Mouse (Mus musculus) frontal cortex, postnatal 14 days (tissue): ENCODE results near the gene C130032M10Rik.
"Not testable (repeated sequence)": the region's sequence is repeated elsewhere in the genome, so short reads cannot be mapped to it uniquely, and the experiment has no call there.

Source experiments
- DNase-seq, 2 experiments: peaks; one replicate each; pipeline ENCODE4 v3.0.0; 2022; ENCODE audit warnings: low spot score in 2 of 2

Gene C130032M10Rik

DNA sequence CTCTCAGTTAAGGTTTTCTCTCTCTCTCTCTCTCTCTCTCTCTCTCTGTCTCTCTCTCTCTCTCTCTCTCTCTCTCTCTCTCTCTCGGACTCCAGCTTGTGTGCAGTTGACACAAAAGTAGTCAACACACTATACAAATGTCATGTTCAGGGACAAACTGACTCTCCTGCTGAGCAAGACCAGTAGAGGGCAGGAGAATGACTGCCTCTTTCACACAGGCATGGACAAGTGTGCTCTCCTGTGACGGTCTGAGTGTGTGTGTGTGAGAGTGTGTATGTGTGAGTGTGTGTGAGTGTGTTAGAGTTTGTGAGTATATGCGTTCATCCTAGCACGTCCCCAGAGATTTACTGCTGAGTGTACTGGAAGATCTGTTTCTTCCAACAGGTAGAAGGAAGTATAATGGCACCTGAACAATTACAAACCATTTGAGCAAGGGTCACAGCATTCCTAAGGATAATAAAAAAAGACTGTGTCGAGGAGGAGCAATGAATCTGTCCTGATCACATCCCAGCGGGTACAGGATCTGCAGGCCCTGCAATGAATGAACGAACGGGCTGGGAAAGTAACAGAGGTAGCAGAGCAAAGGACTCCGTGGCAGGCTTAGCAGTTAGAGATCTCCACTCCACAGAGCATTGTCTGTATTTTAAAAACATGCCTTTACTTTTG lies 3.4 kb downstream of the C130032M10Rik start:
- no peak for DNase-seq

DNA sequence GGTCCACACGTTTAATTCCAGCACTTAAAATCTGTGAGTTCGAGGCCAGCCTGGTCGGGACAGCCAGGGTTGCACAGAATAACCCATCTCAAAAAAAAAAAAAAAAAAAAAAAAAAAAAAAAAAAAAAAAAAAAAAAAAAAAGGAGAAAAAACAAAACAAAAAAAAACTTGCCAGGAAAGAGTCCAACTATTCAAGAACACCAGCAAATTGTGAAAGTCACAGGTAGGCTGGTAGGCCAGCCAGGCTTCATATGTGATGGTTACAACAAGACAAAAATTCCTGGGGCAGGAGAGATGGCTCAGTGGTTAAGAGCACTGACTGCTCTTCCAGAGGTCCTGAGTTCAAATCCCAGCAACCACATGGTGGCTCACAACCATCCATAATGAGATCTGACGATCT lies 5.0 kb downstream of the C130032M10Rik start:
- not testable (repeated sequence) for DNase-seq

DNA sequence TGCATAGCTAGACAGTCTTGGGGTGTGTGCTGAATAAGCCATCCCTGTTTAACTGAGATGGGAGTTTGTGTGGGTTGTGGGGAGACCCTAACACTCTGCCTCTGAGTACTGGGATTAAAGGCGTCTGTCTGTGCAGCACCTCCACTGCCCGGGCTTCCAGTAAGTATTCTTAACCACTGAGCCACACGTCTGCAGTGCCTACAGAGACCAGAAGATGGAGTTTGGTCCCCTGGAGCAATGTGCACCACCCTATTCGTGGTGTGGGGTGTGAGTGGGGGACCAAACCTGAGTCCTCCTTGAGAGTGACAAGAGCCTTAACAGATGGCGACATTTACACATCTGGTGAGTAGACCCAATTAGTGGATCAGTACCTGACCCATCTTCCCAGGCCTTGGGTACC lies 6.5 kb downstream of the C130032M10Rik start:
- no peak for DNase-seq

DNA sequence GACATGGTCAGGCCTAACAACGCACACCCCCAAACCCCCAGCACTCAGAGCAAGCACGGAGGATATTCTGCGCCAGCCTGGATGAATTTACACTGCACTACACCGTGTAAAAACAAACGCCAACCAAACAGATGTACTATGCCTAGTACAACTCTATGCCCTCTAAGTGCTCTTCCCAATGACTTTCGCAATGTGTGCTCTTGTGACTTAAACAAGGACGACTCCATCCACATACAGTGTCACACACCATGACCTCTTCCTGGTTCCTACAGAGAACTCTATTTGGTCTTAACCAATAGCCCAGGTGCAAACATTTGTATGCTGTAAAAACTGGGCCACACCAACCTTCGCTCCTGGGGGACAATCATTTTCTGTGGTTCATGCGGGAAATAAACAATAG lies 7.0 kb downstream of the C130032M10Rik start:
- no peak for DNase-seq

DNA sequence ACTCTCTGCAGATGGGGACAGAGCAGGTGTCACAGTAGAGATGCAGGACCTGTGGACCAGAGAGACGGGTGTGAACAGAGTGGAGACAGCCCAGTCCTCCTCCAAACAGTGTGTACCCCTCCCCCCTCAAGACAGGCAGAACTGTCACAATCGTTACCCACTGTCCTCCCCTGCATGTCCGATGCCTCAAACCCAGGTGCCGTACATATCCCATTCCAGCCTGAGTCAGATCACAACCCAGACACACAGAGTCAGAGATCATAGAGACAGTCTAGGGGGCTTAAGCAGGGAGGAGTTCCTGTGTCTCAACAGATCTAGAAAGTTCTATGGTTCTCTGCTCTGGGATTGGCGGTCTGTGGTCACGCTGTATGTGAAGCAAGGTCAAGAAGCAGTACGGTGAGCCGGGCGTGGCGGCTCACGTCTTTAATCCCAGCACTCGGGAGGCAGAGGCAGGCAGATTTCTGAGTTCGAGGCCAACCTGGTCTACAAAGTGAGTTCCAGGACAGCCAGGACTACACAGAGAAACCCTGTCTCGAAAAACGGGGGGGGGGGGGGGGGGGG lies 9.7 kb downstream of the C130032M10Rik start:
- DNase-seq = no peak

DNA sequence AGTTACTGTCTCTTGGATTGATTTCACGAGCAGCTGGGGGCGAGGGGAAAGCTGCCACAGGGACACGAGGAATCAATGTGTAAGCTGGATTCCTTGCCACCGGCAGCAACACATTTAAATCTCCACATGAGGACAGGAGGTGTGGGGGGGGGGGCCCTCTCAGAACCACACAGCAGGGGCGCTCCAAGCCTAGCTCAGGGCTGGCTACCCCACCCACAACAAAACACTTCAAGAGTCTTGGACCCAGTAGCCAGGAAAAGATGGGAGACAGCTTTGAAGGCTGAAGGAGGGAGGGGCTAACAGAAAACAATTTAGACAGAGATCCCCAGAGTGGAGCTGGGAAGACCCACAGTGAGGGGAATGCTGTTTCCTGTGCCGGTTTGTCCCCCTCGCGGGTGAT lies 10.4 kb downstream of the C130032M10Rik start:
- DNase-seq = no peak

DNA sequence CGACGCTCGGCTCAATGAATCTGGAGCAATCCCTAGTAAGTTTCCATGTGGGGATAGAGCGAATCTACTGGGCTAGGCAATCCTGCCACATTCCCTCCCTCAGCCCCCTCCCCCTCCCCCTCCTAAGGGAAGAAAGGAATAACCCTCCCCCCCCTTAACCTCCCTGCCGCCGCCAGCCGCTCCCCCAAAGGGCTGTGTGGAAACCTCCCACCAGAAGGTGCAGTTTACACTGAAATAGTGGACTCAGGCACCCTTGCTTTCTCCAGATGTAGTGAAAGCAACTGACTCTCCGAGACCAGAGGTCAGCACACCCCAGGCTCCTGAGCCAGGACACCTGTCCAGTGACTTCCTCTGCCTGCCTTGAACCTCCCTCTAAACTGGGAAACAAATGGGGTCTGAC lies 11.1 kb downstream of the C130032M10Rik start:
- DNase-seq = no peak

DNA sequence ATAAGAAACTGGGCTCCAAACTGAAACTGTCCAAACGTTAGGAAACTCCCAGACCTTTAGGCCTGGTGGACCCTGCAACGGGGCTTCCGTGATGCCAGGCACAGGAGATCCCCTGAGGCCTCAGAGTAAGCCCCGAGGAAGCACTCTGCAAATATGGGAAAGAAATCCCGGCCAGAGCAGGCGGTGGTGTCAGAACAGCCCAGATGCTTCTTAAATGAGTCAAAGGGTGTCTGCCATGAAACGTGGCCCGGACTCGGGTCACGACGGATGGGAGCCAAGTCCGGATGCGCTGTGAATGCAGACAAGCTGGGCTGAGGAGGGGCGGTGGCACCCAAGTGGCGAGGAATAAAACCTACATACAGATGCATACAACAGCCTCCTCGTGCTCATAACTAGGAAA lies 11.6 kb downstream of the C130032M10Rik start:
- DNase-seq = no peak

DNA sequence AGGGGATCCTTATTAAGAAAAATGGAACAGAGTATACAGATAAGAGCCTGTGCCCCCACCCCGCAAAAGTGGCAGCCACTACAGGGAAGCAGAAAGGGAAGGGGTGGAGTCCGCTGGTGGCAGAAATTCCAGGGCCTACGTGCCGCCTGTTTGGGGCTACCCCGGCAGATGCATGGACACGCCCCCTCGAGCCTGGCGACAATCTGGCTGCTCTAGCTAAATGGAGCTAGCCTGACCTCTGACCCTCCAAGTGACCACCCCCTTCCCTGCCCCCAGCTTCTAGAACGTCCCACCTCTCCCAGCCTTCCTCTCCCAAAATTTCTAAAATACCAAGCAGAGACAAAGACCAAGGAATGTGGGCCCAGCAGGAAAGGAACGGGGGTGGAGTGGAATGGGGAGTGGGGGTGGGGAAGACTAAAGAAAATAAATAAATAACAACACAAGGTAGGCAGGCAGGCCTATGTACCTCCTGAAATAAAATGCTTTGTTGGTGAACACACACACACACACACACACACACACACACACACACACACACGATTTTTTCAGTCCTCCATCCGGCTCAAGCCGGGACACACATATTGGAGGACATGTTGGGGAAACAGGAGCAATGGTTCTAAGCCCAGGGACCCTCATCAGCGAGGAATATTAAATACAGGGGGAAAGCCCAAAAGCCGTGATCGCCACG lies 12.6 kb downstream of the C130032M10Rik start:
- DNase-seq = no peak

DNA sequence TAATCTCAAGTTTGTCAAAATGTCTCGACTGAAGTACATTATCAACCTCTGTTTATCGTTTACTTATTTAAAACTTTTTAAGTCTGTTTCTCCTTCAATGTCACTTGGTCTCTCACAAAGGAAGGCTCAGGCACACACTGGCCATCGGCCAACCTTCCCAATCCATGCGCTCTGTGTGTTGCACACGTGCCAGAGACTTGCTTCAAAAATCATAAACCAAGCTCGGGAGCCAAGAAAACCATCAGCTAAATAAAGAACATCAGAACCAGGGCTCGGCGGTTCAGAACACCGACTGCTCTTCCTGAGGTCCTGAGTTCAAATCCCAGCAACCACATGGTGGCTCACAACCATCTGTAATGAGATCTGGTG lies 13.2 kb downstream of the C130032M10Rik start:
- DNase-seq = no peak

DNA sequence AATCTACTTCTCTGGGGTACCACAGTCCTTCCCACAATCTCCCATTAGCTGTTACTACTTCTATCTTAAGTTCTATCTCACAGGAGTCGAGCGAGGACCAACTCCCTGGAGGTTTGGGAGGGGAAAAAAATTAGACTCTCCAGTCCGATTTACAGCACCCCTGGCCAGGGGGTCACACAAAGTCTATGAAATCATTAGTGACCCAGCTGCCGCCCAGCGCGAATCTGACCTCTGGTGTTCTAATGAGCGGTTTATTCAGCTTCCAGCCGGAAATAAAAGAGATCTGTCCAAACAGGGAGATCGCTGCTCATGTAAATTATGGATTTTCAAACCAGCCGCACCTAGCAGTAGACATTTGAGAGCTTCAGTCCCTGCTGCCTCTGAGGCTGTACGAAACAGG lies 15.8 kb downstream of the C130032M10Rik start:
- DNase-seq = no peak

DNA sequence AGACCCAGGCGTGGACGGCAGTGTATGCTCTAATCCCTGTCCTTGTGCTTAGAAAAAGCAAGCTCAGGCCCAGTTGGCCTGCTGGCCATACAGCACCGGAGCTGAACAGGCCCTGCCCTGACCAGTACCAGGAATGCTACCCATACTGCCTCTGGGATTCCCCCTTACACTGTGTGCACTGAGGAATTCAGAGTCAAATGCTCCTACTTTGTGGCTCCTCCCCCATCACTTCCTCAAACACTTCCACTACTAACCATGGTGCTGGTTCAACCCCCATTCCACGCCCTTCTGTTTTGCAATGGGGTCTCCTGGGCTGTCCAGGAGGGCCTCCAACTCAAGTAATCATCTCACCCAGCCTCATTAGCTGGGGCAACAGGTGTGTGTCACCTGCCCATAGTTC lies 18.4 kb downstream of the C130032M10Rik start:
- no peak for DNase-seq

DNA sequence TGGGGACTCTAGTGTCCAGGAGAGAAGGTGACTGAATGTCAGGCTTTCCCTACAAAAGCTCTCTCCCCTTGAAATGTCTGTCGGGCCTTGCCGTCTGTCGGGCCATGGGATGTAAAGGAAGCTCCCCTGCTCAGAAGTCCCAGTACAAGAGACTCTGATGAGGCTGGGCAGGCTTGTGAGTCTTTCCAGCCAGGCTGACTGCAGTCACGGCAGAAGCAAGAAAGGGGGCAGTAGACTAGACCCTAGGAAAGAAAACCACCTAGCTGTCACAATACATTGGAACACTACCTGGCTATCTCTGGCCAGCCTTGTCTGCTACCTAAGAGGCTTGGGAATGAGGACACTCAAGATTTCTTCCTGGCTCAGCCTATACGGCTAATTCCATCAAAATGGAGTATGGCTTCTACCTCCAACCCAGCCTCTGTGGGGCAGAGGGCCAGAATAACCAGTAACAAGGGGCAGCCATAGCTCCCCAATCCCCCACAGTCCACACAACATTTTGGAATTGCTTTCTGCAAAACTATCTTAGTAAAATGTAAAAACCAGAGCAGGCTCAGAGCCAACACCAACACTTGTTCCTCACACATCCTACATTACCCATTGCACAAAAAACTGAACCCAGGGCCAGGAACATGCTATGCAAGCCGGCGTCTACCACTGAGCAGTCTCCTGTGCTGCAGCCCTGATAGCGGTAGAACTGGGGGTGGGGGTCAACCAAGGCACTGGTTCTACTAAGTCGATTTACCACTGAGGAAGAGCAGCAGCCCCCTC lies 19.4 kb downstream of the C130032M10Rik start:
- DNase-seq = no peak

DNA sequence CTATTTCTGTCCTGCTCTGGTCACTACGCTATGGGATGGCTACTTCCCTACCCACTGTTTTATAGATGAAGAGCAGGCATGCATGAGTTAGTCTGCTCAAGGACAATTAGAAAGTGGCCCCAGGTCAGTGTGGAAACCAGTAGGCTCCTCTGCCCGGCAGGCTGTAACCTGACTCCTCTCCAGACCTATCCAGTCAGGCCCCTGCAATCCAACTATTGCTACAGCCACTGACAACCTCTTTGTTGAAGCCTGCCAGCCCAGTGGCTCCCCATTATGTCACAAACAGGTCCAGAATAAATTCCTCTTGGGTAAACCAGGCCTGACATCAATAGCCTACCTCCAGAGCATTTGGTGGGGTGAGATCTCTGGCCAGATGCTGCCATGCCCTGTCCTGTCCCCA lies 21.1 kb downstream of the C130032M10Rik start:
- DNase-seq = no peak

DNA sequence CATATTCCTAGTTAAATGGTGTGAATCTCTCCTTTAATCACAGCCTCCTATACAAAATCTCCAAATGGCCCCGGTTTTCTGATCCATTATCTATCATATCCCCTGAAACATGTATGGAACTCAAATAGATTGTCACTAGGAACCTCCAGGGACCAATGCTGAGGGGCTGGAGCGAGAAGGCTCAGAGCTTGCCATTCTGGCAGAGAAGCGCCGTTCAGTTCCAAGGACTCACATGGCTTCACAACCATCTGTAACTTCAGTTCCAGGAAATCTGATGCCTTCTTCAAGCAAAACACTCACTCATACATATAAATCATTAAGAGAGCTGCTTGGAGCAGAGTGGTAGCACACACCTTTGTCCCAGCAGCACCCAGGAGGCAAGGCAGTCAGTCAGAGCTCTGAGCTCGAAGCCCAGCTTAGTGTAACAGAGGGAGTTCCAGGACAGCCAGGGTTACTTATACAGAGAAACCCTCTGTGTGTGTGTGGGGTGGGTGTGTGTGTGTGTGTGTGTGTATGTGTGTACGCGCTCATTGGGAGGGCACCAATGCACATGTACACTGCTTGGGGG lies 23.6 kb downstream of the C130032M10Rik start:
- no peak for DNase-seq

DNA sequence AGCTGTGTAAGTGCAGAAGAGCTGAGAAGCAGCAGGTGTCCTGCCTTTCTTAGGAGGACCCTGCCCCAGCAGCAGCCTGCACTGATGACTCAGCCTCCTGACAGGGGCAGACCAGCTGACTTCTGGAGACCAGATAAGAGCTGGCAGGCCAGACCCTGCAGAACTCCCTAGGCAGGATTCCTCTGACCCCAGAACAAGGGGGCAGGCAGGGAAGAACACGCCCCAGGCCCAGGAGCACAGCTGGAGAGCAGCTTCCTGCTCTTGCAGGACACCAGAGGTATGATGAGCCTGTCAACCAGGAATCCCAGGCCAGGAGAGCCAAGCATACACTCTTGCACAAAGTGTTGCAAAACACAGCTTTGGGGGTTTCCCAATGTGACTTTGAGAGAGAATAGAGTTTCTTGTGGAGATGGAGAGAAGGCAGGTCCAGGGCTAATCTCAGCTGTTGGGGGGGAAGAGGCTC lies 25.8 kb downstream of the C130032M10Rik start:
- DNase-seq = no peak

DNA sequence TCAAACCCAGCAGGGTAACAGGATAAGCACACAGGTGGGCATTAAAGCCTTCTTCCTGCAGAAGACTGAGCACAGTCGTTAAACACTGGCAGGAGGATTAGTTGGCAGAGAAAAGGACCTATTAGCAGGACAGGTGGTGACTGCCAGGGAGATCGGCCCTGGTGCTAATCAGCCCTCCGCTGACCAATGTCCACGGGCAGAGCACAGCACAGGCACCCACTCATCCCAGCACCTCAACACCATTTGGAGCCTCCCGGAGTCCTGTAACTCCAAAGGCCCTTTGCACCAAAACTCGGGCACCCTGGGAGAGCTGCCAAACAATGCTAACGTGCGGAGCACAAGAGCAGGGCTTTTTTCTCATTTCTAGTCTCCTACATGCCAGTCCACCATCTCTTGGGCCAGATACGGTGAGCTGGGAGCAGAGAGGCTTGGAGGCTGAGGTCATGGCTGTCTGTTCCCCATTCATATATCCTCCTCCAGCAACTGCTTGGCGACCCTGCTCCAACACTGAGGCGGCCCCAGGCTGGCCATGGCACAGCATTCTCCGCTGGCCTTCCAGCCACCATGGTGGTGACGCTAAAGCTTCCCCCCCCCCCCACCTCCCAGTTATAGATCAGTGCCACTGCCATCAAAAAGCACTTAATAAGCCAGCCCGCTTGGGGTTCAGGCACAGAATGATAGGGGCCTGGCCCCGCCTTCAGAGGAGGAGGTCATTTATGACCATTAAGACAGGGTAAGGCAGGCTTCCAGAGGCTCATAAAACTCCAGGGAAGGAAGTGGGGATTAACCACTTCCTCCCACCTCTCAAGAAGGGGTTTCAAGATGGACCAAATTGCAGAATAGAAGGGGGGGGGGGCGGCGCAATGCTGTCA lies 28.6 kb downstream of the C130032M10Rik start:
- DNase-seq = no peak

DNA sequence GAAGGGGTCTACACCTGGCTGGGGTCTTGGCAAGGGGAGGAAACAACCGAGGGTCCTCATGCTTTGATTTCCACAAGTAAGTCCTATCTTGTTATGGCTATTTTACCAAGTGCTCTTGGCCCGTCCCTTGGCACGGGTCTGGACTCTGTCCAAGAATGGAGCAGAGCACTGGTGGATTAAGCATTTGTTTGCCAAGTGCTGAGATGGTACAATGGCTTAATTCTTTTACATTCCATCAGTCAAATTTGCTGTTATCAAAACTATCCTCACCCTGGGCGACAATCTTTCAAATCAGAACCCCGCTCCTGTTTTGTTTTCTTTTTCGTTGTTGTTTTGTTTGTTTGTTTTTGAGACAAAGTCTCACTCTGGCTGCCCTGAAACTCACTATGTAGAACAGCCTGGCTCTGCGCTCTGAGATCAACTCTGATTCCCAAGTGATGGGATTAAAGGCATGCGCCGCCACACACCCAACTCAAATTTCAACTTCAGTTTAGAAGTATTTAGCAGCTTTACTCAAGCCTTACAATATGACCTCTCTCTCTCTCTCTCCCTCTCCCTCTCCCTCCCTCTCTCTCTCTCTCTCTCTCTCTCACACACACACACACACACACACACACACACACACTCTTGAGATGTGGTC lies 29.4 kb downstream of the C130032M10Rik start:
- no peak for DNase-seq

DNA sequence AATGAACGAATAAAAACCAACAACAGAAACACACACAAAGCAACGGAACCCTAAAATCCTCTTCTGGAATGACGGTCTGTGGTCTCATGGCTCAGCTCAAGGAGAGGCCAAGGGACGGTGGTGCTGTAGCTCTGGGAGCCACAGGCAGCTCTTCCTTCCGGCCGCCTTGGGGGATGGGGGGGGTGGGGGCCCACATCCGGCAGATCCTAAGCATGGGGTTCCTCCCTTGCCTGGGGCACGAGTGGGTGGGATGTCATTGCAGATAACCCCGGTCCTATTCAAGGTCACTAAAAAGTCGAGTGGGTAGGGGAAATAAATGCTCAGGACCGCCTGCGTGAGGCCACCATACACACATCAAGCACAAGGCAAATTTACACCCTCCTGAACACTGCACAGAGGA lies 31.3 kb downstream of the C130032M10Rik start:
- DNase-seq = no peak

DNA sequence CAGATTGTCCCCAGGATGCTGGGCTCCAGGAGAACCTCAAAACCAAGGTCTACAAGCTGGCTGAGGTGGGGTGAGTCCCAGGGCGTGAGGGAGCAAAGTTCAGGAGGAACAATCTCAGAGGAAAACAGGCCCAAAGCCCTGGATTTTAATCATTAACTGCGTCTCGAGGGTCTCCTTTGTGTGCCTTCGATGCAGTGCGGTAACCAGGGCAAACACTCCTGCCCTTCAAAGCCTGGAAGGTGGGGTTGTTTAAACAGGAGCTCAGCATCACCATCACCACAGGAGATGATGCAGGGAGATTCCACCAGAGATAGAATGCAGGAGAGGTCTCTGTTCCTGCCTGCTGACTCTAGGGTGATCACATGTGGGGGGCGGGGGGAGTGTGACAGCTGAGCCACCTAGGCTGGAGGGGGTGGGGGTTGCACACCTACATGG lies 32.2 kb downstream of the C130032M10Rik start:
- no peak for DNase-seq

DNA sequence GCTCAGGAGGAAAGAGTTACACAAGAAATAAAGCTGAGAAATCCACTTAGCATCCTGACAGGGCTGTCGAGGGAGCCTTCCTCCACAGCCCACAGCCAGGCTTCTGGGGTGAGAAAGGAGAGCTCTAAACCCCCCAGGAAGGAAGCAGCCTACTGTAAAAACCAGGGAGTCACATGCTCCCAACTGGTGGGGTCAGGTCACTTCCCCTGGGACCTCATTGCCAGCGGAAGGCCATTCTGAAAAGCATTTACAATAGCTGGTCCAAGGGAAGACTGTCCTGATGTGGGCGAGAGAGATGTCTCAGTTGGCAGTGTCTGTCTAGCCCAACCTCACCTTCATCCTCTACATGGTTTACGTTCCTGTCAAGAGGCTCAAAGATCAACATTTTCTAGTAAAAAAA lies 33.0 kb downstream of the C130032M10Rik start:
- DNase-seq = no peak
